Mouse (Mus musculus) lung, postnatal 0 days (tissue): Measurements from ENCODE around the gene Plppr1.

Experiments used
- CTCF ChIP-seq: IDR thresholded peaks from 2 replicates; pipeline ENCODE4 v1.5.1; 2016; ENCODE audit warnings: antibody characterized with exemption, mild to moderate bottlenecking
- EP300 ChIP-seq: IDR thresholded peaks from 2 replicates; pipeline ENCODE4 v1.6.1; 2016; ENCODE audit warnings: antibody characterized with exemption, mild to moderate bottlenecking, control low read depth

DNA sequence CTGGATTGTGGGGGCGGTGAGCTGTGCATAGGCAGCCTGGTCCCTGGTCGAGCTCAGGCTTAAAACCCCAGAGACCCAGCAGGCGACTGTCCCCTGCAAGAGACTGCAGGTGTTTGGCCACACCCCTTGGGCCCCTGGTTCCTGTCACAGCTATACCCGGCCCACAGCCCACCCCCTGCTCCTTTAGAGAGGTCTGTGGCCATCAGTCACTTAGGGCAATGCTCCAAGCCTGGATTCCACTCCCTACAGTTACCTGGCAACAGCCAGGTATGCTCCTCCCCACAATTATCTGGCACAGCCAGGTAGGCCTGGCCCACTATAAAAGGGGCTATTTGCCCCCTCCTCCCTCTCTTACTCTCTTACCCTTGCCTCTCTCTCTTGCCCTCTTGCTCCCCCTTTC lies 20.8 kb upstream of the Plppr1 start:
- TF ChIP-seq CTCF (no peak), EP300 (no peak)
